Mouse (Mus musculus) 416B (cell line): ENCODE measurements around the gene Rnf130.

ENCODE experiments used
- DNase-seq: peaks from one replicate; pipeline ENCODE4 v3.0.0; 2011; ENCODE audit warnings: low read depth

Rnf130 gene

GRCm38 (mm10) chr11:50139571-50139970 is 114.4 kb downstream of the Rnf130 start:
- peak; percentile 63 for DNase-seq

DNA sequence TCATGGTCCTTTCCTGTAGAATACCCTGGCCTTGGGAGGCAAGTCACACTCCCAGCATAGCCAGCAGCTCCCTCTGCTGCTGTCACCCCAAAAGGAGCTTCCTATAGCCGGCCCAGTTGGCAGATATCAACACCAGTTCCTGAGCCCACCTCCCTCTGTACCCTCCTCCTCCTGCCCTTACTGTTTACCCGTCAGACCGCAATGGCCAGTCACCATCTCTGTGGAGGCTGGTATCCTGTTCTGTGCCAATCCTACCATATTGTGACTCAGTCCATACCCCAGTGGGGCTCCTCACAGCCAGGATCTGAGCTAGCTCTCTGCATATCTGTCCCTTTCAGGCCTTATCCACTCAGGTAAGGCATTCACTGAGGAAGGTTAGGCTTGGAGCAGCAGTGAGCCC is 120.4 kb downstream of the Rnf130 start:
- peak; percentile 57 for DNase-seq

- no peak for DNase-seq
Observed at GRCm38 (mm10) chr11:50146121-50146520, 121.0 kb downstream of the Rnf130 start.

- peak; percentile 78 for DNase-seq
Observed at GRCm38 (mm10) chr11:50147267-50147957, 122.3 kb downstream of the Rnf130 start.

GRCm38 (mm10) chr11:50147958-50148476 is 122.9 kb downstream of the Rnf130 start:
- DNase-seq: no peak

GRCm38 (mm10) chr11:50149200-50149599 is 124.1 kb downstream of the Rnf130 start:
- DNase-seq: no peak

DNA sequence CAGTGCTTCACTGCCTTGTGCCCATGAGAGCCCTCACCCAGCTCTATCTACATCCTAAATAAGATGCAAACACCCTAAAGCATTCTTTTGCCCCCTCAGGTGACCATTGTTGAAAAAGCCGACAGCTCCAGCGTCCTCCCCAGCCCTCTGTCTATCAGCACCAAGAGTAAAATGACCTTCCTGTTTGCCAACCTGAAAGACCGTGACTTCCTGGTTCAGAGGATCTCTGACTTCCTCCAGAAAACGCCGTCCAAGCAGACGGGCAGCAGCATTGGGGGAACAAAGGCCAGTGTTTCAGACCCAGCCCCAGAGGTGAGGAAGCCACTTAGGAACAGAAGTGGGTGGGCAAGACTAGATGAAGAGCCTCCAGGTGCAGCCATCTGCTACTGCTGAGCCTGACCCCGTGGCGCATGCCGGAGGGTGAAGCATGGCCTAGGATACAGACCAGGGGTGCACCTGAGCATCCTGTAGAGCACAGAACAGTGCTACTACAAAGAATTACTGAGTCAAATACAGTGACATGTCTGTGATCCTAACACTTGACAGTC is 124.5 kb downstream of the Rnf130 start:
- no peak for DNase-seq

- no peak for DNase-seq
Observed at GRCm38 (mm10) chr11:50151374-50151773, 126.2 kb downstream of the Rnf130 start.

DNA sequence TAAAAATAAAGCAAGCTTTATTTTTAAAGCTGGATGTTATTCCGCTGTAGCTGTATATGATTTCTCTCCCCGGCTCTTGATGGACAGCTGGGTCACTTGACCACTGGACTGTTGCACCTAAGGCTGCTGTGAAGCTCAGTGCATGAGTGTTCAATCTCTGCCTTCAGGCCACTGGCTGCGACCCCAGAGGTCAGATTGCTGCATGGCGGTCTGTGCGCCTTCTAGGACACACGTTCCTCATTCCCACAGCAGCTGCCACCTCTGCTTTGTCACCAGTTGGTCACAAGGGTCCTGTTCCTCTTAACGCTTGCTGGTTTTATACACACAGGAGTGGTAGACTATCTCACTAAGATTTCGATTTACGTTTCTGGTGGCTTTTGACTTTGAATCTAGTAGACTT is 129.0 kb downstream of the Rnf130 start:
- DNase-seq: no peak
